Mouse (Mus musculus) midbrain, embryonic 10.5 days (tissue): ENCODE data around the gene Npb. TPM values are rescaled to one million over a fixed set of nuclear protein-coding genes. Genes with fewer than 3 reads are reported as not detected.
A peak's percentile ranks its signal among the peaks of the same experiment; 100 is the strongest.

Experiments used
- DNase-seq: peaks from one replicate; pipeline ENCODE4 v3.0.0-alpha.2; 2017; ENCODE audit warnings: low spot score
- H3K27ac ChIP-seq: fragments of 300-500 bp; sonication (generic); replicated peaks from 2 replicates; pipeline ENCODE4 v1.5.1; 2016; ENCODE audit warnings: mild to moderate bottlenecking
- H3K27me3 ChIP-seq: fragments of 300-500 bp; sonication (generic); 2 replicates; pipeline ENCODE4 v1.6.1; 2016; ENCODE audit warnings: low read depth, mild to moderate bottlenecking; ENCODE audit not compliant: poor library complexity, severe bottlenecking
- H3K36me3 ChIP-seq: fragments of 300-500 bp; sonication (generic); 2 replicates; pipeline ENCODE4 v1.6.1; 2016; ENCODE audit warnings: mild to moderate bottlenecking, moderate library complexity
- H3K4me1 ChIP-seq: fragments of 300-500 bp; sonication (generic); 2 replicates; pipeline ENCODE4 v1.6.1; 2016
- H3K4me3 ChIP-seq: fragments of 300-500 bp; sonication (generic); 2 replicates; pipeline ENCODE4 v1.5.1; 2016; ENCODE audit warnings: mild to moderate bottlenecking, moderate library complexity
- H3K9me3 ChIP-seq: fragments of 300-500 bp; sonication (generic); replicated peaks from 2 replicates; pipeline ENCODE4 v1.6.1; 2016; ENCODE audit warnings: mild to moderate bottlenecking
- WGBS: fragments of 180-500 bp; shearing (Covaris S2); methylation state at CpG from one replicate; pipeline ENCODE4 v1.1.7; 2016; 5-methylcytosine and 5-hydroxymethylcytosine counted together
- polyA plus RNA-seq: library from polyadenylated mRNA; unstranded; fragments of >200 nt; fragmentation: Nextera tagmentation; extraction: Ambion mirVana; gene quantifications from 2 replicates; pipeline ENCODE4 v1.2.1, GENCODE M21; 2016

The Npb gene
- polyA plus RNA-seq, 1 experiment from 2014 or later: 0.65 TPM

DNA sequence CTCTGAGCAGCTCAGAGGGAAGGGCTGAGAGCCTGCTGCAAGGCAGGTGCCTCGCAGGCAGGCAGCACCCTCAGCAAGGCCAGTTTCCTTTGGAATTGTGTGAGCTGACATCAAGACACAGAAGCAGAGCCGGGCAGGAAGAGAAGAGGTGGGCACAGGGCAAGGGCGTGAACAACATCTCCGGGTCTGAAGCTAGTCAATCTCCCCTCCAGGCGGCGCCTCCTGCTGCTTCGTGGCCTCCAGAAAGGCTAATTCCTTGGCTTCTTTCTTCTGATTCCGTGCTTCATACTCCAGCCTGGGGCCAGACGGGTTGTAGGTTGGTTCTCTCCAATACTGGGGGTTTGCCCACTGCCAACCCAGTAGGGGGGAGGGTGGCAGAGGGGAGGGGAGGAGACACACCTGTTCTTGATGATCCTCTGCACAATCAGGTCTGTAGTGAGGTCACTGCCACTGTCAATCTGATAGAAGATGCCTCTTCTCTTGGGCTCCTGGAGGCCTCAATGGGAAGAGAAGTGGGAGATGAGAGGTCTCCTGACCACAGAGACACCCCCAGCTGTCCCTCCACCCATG lies 2.3 kb downstream of the Npb start:
- peaks cover 81% of the 10 kb centered on the region for H3K36me3 ChIP-seq
- no peak overlapping the region for H3K4me3 ChIP-seq
- no peaks in the 10 kb centered on the region for H3K9me3 ChIP-seq
- WGBS: 79% methylated on average over 9 of the region's 9 CpGs
- H3K27me3 ChIP-seq: peaks cover 36% of the 10 kb centered on the region
- H3K4me1 ChIP-seq: peaks cover 39% of the 10 kb centered on the region
- DNase-seq: no peak
- no peak overlapping the region for H3K27ac ChIP-seq

DNA sequence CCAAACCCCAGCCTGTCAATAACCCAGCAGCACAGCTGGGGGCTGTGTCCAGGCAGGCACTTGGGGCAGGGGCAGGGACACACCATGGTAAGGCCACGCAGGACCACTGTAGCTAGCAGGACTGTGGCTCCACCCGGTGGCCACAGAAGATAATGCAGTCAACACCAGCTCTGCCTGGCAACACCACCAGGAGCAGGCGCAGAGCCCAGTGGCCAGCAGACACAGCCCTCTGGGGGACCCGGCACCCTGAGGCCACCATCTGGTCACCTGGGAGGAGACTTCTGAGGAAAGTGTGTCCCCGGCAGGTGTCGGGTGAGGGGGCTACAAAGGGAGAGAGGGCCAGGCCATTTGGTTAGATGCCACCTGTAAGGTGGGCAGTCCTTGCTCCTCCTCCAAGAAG lies 4.5 kb downstream of the Npb start:
- no peaks in the 10 kb centered on the region for H3K9me3 ChIP-seq
- H3K27me3 ChIP-seq: peaks cover 22% of the 10 kb centered on the region
- no peak overlapping the region for H3K27ac ChIP-seq
- H3K4me3 ChIP-seq: peak overlapping the region; percentile 16; the same call in 1 of the 2 replicates
- peak; percentile 72 for DNase-seq
- 54% methylated on average over 6 of the region's 6 CpGs for WGBS
- H3K36me3 ChIP-seq: peaks cover 68% of the 10 kb centered on the region
- H3K4me1 ChIP-seq: peaks cover 47% of the 10 kb centered on the region

DNA sequence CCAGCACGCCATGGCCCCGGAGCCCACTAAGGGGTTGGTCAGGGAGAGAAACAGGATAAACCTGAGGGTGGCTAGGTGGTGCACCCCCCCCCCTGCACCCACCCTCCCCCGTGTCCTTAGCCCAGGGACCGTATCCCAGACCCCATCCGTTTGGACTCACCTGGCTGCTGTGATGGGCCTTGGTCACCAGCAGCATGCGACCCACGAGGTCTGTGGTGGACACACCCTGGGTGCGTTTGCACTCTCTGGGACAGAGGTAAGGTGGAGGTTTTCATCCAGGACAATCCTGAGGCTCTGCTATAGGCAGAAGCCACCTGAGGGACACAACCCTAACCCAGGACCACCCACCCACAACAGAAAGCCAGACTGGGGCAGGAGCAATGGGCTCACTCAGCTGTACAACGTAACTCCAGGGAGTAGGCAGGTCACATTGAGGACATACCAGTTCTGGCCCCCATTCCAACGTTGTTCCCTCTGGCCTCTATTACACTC lies 5.2 kb downstream of the Npb start:
- Histone ChIP-seq H3K4me1 (peaks cover 47% of the 10 kb centered on the region), H3K27me3 (peaks cover 14% of the 10 kb centered on the region), H3K27ac (no peak overlapping the region), H3K9me3 (no peaks in the 10 kb centered on the region), H3K36me3 (peaks cover 76% of the 10 kb centered on the region), H3K4me3 (no peak overlapping the region)
- WGBS: 91% methylated on average over 10 of the region's 10 CpGs
- no peak for DNase-seq

DNA sequence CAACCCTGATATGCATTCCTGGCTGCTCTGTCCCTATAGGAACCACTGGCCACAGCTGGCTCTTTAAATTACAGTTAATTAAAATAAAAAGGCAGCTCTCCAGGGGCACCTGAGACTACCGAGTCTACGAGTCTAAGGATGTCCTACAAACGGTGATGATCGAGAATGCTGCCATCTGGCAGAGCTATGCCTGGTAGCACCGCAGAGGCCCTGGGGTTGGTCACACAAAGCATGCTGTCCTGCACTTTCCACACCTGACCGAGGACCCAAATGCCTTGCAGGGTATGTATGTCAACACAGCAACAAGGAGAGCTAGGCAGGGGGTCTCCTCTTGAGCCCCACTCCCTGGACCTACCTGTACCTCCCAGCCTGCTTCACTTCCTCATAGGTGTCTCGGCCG lies 5.7 kb downstream of the Npb start:
- H3K4me3 ChIP-seq: 0 out of 2 replicates have a peak overlapping the region, but pooled peaks have one; percentile 9
- H3K27ac ChIP-seq: no peak overlapping the region
- peaks cover 80% of the 10 kb centered on the region for H3K36me3 ChIP-seq
- WGBS: 89% methylated on average over 8 of the region's 8 CpGs
- no peak for DNase-seq
- no peaks in the 10 kb centered on the region for H3K9me3 ChIP-seq
- H3K27me3 ChIP-seq: peaks cover 9% of the 10 kb centered on the region
- H3K4me1 ChIP-seq: peaks cover 43% of the 10 kb centered on the region

DNA sequence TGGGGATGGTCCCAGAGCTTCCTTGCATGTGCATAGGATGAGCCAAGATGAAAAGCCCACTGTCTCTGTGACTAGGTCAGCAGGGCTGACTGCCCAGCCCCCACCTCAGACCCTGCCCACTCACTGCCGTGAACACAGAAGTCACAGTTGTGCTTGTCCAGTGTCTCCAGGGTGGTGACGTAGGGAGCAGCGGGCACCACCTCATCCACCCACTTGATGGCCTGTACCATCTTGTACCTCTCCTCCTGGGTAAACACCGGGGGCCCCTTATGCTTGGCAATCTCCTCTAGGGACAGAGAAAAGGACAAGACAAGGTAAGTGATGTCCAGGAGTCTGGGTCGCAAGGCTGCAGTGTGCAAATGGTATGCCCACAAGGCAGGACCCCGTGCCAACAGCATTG lies 6.9 kb downstream of the Npb start:
- H3K27ac ChIP-seq: no peak overlapping the region
- H3K27me3 ChIP-seq: no peaks in the 10 kb centered on the region
- no peaks in the 10 kb centered on the region for H3K9me3 ChIP-seq
- H3K4me3 ChIP-seq: 0 out of 2 replicates have a peak overlapping the region, but pooled peaks have one; percentile 20
- DNase-seq: no peak
- peaks cover 81% of the 10 kb centered on the region for H3K36me3 ChIP-seq
- WGBS: 95% methylated on average over 6 of the region's 6 CpGs
- peaks cover 34% of the 10 kb centered on the region for H3K4me1 ChIP-seq

DNA sequence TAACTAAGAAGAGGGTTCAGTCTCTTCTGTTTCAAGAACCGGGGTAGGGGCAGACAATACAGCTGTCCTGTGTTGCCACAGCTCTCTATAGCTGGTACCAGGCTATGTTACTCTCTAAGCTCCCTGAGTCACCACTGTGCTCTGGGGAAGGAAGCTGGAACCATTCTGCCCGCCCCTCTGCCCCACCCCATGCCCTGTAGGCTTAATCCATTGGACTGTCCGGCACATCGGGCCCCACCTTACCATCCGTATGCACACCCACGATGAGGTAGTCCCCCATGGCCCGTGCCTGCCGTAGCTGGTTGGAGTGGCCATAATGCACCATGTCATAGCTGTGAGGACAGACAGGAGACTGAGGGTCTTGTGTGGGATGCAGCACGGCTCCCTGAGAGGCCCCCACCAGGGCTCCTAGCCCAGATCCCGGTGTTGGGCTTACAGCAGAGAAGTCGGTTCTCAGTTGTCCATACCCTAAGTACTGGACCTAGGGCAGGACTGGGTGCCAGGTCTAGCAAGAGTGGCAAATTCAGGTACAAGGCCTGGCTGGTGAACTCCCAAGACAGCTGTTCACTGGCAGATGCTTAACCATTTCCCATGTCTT lies 7.4 kb downstream of the Npb start:
- peaks cover 34% of the 10 kb centered on the region for H3K4me1 ChIP-seq
- H3K27me3 ChIP-seq: no peaks in the 10 kb centered on the region
- peaks cover 81% of the 10 kb centered on the region for H3K36me3 ChIP-seq
- no peak overlapping the region for H3K27ac ChIP-seq
- DNase-seq: no peak
- H3K9me3 ChIP-seq: no peaks in the 10 kb centered on the region
- peak overlapping the region; percentile 20; the same call in 1 of the 2 replicates for H3K4me3 ChIP-seq
- 92% methylated on average over 11 of the region's 11 CpGs for WGBS

DNA sequence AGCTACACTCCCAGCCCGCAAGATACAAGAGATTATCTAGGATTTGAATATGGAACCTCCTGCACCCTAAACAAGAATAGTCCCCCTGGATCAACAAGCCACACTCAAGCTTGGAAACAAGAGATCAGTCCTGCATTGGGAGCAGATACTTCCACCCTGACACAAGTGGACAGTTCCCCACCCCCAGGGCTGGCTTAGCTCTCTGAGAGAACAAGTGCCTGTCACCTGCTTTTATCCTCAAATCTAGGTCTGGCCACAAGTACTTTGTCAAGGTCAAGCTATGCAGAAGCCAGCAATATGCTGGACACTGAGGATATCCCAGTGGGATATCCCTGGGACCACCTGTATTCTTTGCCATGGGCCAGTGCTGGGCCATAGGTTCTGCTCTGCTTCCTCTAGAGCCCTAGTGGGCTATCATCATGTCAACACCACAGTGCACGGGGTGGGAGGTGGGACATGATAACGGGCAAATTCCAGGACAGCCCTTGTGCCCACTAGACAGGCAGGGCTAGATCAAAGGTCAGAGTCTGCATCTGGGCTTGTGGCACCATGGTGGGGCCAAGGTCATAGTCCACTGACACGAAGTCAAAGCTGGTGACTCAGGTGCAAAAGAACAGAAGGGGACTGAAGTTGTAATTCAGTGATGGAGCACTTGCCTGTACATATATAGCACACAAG lies 8.5 kb downstream of the Npb start:
- WGBS: 57% methylated on average over 4 of the region's 4 CpGs
- peaks cover 81% of the 10 kb centered on the region for H3K36me3 ChIP-seq
- H3K27me3 ChIP-seq: no peaks in the 10 kb centered on the region
- H3K4me3 ChIP-seq: peak overlapping the region; percentile 83
- H3K9me3 ChIP-seq: no peaks in the 10 kb centered on the region
- peak overlapping the region; percentile 89 for H3K27ac ChIP-seq
- peaks cover 34% of the 10 kb centered on the region for H3K4me1 ChIP-seq
- DNase-seq: no peak

DNA sequence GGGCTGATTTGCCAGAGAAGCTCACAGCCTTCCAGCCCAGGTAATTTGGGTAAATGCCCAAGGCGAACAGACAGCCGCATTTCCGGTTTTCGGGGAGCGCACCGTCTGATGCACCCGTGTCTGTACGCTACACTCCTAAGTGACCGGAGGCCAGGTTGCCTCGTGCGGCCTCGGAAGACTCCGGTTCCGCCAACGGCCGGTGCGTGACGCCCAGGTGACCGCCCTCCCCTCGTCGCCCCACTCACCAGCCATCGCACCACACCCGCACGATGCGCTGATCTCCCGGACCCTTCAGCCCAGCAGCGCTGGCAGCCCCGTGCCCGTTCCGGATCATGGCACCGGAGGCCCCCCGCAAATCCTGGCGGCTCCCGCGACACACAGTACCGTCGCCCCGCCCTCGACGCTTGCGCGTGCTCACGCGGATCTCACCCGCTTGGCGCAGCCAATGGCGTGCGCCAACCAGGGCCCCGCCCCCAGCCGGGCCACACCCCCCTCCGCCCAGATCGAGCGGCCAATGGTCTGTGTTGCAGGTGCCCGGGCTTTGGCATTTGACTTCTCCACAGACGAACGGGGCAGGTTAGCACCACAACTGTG lies 9.3 kb downstream of the Npb start, which contains the start of gene Pcyt2:
Gene Pcyt2 (minus strand): TSS at position 418 of the 594 bp plus-strand sequence.
- Histone ChIP-seq H3K27ac (peak within 1 kb of the TSS; percentile 89), H3K9me3 (no peaks in the 10 kb centered on the region), H3K4me1 (peaks cover 34% of the 10 kb centered on the region), H3K4me3 (peak within 1 kb of the TSS; percentile 83), H3K27me3 (no peaks in the 10 kb centered on the region), H3K36me3 (peaks cover 81% of the 10 kb centered on the region)
- peak; percentile 90 for DNase-seq
- WGBS: under 1% methylated on average over 55 of the region's 56 CpGs

DNA sequence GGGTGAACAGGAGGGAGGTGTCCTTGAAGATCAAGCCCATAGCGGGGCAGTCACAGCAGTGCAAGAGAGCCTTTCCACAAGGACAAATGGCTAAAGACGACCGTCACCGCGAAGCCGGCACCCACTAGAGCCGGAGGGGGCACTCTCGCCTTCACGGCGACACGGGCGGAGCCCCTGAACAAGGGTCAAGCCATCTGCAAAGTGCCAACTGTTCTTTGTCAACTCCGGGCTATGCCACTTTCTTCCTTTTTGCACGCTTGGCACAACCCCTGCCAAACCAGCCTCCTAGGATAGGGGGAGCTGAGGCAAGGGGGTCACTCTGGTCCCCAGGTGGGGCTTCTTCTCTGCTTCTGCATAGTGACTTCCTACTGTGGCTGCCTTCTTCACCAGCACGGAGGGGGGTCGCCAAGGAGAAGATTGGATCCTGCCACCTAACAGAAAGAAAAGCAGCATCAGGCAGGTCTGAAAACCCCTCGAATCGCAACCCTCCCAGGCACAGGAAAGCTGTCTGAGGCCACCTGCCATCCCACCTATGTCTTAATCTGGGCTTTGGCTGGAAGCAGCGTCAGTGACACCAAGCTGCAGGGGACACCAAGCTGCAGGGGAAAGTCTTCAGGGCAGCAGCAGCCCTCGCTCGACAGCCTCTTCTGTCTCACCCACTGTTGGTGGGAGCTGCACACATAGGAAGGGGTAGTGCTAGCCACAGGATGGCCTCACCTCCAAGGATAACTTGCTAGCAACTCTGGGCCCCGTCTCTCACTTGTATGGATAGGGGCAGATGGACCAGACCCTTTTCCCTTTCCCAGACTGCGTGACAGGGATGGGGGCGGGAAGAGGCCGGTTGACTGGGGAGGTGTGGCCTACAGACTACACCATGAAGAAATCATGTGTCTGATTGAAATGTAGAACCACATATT lies 10.6 kb downstream of the Npb start:
- Histone ChIP-seq H3K9me3 (no peaks in the 10 kb centered on the region), H3K4me3 (peak overlapping the region; percentile 83; the same call in 1 of the 2 replicates), H3K27ac (peak overlapping the region; percentile 89), H3K27me3 (no peaks in the 10 kb centered on the region), H3K36me3 (peaks cover 78% of the 10 kb centered on the region), H3K4me1 (peaks cover 38% of the 10 kb centered on the region)
- DNase-seq: no peak
- 95% methylated on average over 25 of the region's 25 CpGs for WGBS

DNA sequence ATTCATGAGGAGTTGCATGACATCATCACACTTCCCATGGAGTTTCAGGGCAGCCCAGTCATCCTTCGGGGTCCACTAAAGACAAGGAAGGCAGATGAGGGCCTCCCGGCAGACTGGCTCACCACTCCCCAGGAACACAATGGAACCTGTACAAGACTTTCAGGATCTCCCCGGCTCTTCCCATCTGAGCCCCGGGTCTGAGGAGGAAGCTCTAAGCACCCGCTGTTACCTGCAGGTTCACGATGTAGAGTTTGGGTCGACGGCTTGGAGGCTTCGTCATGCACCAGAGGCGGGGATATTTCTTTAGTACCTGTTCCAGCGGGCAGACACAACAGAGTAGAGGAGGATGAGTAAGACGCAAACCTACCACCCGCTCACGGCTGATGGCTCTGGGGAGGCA lies 11.9 kb downstream of the Npb start:
- H3K9me3 ChIP-seq: no peaks in the 10 kb centered on the region

DNA sequence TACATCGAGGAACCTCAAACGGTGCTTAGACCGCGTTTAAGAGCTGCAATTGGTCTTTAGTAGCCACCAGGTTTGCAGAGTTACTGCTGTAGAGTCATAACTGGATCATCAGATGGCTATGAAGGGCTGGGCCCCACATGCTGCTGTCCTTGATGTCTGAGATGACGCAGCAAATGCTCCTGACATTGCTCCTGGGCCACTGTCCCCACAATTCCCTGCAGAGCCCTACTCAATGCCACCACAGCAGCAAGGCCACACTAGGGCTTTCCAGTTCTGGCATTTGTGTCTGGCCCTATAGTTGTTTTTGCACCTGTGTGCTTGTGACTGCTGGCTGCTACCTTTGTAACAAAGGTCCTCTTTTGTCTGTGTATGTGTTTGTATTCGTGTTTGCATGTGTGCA lies 14.5 kb downstream of the Npb start:
- Histone ChIP-seq H3K4me1 (peaks cover 34% of the 10 kb centered on the region), H3K9me3 (no peaks in the 10 kb centered on the region), H3K27me3 (no peaks in the 10 kb centered on the region), H3K27ac (no peak overlapping the region), H3K4me3 (no peak overlapping the region), H3K36me3 (peaks cover 72% of the 10 kb centered on the region)
- no peak for DNase-seq
- WGBS: 92% methylated on average over 6 of the region's 6 CpGs

More for the DNA sequence above, 11.9 kb downstream of the Npb start:
- peaks cover 66% of the 10 kb centered on the region for H3K36me3 ChIP-seq
- DNase-seq: no peak
- no peak overlapping the region for H3K4me3 ChIP-seq
- WGBS: 94% methylated on average over 14 of the region's 14 CpGs
- no peak overlapping the region for H3K27ac ChIP-seq
- H3K27me3 ChIP-seq: no peaks in the 10 kb centered on the region
- H3K4me1 ChIP-seq: peaks cover 47% of the 10 kb centered on the region
